Mouse (Mus musculus) ES-Bruce4 (cell line): ENCODE measurements around the gene Serinc1.

Experiments used
- CTCF ChIP-seq: IDR thresholded peaks from one replicate; pipeline ENCODE4 v1.8.1; 2011; ENCODE audit warnings: low read depth, low read length
- EP300 ChIP-seq: IDR thresholded peaks from 2 replicates; pipeline ENCODE4 v1.6.1; 2011; ENCODE audit warnings: low read depth, low read length; ENCODE audit not compliant: insufficient read depth
- POLR2A ChIP-seq: IDR thresholded peaks from one replicate; pipeline ENCODE4 v1.8.1; 2011; ENCODE audit warnings: low read length; ENCODE audit not compliant: insufficient read depth

DNA sequence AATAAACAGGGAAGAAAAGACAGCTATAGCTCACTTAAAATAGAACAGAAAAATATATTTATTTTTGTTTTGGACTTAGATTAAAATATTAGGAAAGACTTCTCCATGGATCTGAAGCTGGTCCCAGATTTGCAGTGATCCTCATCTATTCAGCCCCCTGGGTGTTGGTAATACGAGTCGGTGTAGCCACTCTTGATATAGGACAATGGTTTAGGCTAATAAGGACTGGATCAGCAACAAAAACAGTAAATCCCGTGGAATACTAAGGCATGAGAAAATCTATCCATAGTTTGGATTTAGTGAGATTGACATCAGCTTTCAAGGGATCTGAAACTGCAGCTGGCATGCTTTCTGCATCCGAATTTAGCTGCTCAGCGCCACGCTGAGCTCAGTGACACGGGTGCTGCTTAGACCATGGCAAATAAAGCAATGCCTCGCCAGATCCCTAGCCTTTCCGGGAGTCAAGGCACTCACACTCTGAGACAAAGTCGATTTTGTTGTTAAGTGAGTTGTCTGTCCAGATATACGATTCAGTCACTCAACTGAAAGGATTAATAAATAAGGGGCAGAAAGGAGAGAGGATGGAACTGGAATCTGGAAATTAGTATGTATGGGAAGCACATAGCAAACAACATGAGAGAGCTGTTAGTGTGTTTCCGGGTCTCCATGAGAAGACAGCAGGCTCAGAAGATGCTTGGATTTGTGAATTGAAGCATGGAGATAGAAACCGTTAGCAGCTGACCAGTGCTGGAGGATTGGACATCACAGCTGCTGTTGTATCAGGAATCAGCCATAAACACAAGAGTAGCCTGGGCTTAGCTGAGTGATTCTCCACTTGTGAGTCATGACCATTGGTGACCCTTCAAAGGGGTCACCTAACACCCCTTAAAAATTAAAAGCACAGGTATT, 36.9 kb upstream of the Serinc1 start:
- TF ChIP-seq CTCF (no peak), POLR2A (no peak), EP300 (no peak)
